Mouse (Mus musculus) midbrain, embryonic 16.5 days (tissue): ENCODE data around the gene Pex14. TPM values are rescaled to one million over a fixed set of nuclear protein-coding genes. Genes with fewer than 3 reads are reported as not detected.

Experiments used
- ATAC-seq: fragments of 200-750 bp; cut with Nextera tagmentation; 2 replicates; pipeline ENCODE4 v1.8.0; 2017; ENCODE audit warnings: moderate TSS enrichment
- H3K27ac ChIP-seq: fragments of 300-500 bp; sonication (generic); 2 replicates; pipeline ENCODE4 v1.5.1; 2014; ENCODE audit warnings: mild to moderate bottlenecking, low read length, mixed read lengths
- H3K27me3 ChIP-seq: fragments of 300-500 bp; sonication (generic); 2 replicates; pipeline ENCODE4 v1.6.1; 2014; ENCODE audit warnings: low read depth, low read length, mixed read lengths; ENCODE audit not compliant: control insufficient read depth, insufficient read depth
- H3K36me3 ChIP-seq: fragments of 300-500 bp; sonication (generic); 2 replicates; pipeline ENCODE4 v1.6.1; 2014; ENCODE audit warnings: mild to moderate bottlenecking, low read length, moderate library complexity, mixed read lengths; ENCODE audit not compliant: control insufficient read depth, insufficient read depth
- H3K4me1 ChIP-seq: fragments of 300-500 bp; sonication (generic); 2 replicates; pipeline ENCODE4 v1.6.1; 2014; ENCODE audit warnings: mild to moderate bottlenecking, low read length, mixed read lengths; ENCODE audit not compliant: control insufficient read depth, insufficient read depth
- H3K4me2 ChIP-seq: fragments of 300-500 bp; sonication (generic); 2 replicates; pipeline ENCODE4 v1.6.1; 2014; ENCODE audit warnings: mild to moderate bottlenecking, low read length, mixed read lengths
- H3K4me3 ChIP-seq: fragments of 300-500 bp; sonication (generic); 2 replicates; pipeline ENCODE4 v1.5.1; 2014; ENCODE audit warnings: low read depth, mild to moderate bottlenecking, low read length, moderate library complexity, mixed read lengths
- H3K9ac ChIP-seq: fragments of 300-500 bp; sonication (generic); 2 replicates; pipeline ENCODE4 v1.6.1; 2014; ENCODE audit warnings: low read depth, low read length, mixed read lengths
- H3K9me3 ChIP-seq: fragments of 300-500 bp; sonication (generic); replicated peaks from 2 replicates; pipeline ENCODE4 v1.6.1; 2014; ENCODE audit warnings: mild to moderate bottlenecking, low read length, mixed read lengths; ENCODE audit not compliant: control insufficient read depth, poor library complexity, severe bottlenecking
- WGBS: fragments of 180-500 bp; shearing (Covaris S2); extraction: QIAGEN DNeasy Blood & Tissue Kit; methylation state at CpG from one replicate; pipeline ENCODE4 v1.1.7; 2014; 5-methylcytosine and 5-hydroxymethylcytosine counted together
- polyA plus RNA-seq: library from polyadenylated mRNA; unstranded; fragments of >200 nt; fragmentation: Nextera tagmentation; extraction: Ambion mirVana; gene quantifications from 2 replicates; pipeline ENCODE4 v1.2.1, GENCODE M21; 2015

Gene Pex14
- polyA plus RNA-seq, 1 experiment from 2014 or later = 57.0 TPM

- Histone ChIP-seq H3K4me3 (no peak overlapping the region), H3K27ac (no peak overlapping the region), H3K9me3 (no peaks in the 10 kb centered on the region), H3K4me1 (peaks cover 8% of the 10 kb centered on the region; the same call in 1 of the 2 replicates), H3K27me3 (no peaks in the 10 kb centered on the region), H3K4me2 (no peak overlapping the region), H3K9ac (no peak overlapping the region), H3K36me3 (no peaks in the 10 kb centered on the region)
- 48% methylated on average over 14 of the region's 14 CpGs for WGBS
- ATAC-seq = no peak
Observed at GRCm38 (mm10) chr4:148973387-148973786, 126.3 kb downstream of the Pex14 start.

- Histone ChIP-seq H3K9ac (no peak overlapping the region; the same call in 1 of the 2 replicates), H3K4me2 (no peak overlapping the region), H3K4me1 (peaks cover 4% of the 10 kb centered on the region; the same call in 1 of the 2 replicates), H3K27me3 (no peaks in the 10 kb centered on the region), H3K9me3 (no peaks in the 10 kb centered on the region), H3K27ac (no peak overlapping the region), H3K4me3 (no peak overlapping the region), H3K36me3 (no peaks in the 10 kb centered on the region)
- no peak for ATAC-seq
- WGBS = 80% methylated on average over 14 of the region's 14 CpGs
Observed at GRCm38 (mm10) chr4:148972707-148973106, 127.0 kb downstream of the Pex14 start.

- H3K4me3 ChIP-seq = no peak overlapping the region
- no peak overlapping the region for H3K27ac ChIP-seq
- H3K4me2 ChIP-seq = no peak overlapping the region
- peaks cover 4% of the 10 kb centered on the region; the same call in 1 of the 2 replicates for H3K4me1 ChIP-seq
- no peaks in the 10 kb centered on the region for H3K36me3 ChIP-seq
- WGBS = 58% methylated on average over 3 of the region's 3 CpGs
- no peaks in the 10 kb centered on the region for H3K9me3 ChIP-seq
- H3K9ac ChIP-seq = no peak overlapping the region
- ATAC-seq = no peak
- no peaks in the 10 kb centered on the region for H3K27me3 ChIP-seq
Observed at GRCm38 (mm10) chr4:148971613-148972242, 127.9 kb downstream of the Pex14 start.

GRCm38 (mm10) chr4:148970742-148971141, 128.9 kb downstream of the Pex14 start:
- WGBS = 72% methylated on average over 4 of the region's 4 CpGs
- Histone ChIP-seq H3K4me1 (peaks cover 4% of the 10 kb centered on the region; the same call in 1 of the 2 replicates), H3K4me2 (no peak overlapping the region), H3K9me3 (no peaks in the 10 kb centered on the region), H3K36me3 (no peaks in the 10 kb centered on the region), H3K4me3 (no peak overlapping the region), H3K27ac (no peak overlapping the region), H3K9ac (no peak overlapping the region), H3K27me3 (no peaks in the 10 kb centered on the region)
- no peak for ATAC-seq

- 70% methylated on average over 5 of the region's 5 CpGs for WGBS
- Histone ChIP-seq H3K9me3 (no peaks in the 10 kb centered on the region), H3K4me3 (no peak overlapping the region), H3K36me3 (no peaks in the 10 kb centered on the region), H3K4me2 (no peak overlapping the region), H3K27me3 (no peaks in the 10 kb centered on the region), H3K27ac (no peak overlapping the region), H3K4me1 (peaks cover 2% of the 10 kb centered on the region; the same call in 1 of the 2 replicates), H3K9ac (no peak overlapping the region)
- ATAC-seq = no peak
Observed at GRCm38 (mm10) chr4:148969610-148970009, 130.1 kb downstream of the Pex14 start.

GRCm38 (mm10) chr4:148968859-148969258, 130.8 kb downstream of the Pex14 start:
- Histone ChIP-seq H3K27me3 (no peaks in the 10 kb centered on the region), H3K9me3 (no peaks in the 10 kb centered on the region), H3K27ac (no peak overlapping the region), H3K4me1 (peaks cover 2% of the 10 kb centered on the region; the same call in 1 of the 2 replicates), H3K9ac (no peak overlapping the region), H3K4me2 (no peak overlapping the region), H3K36me3 (no peaks in the 10 kb centered on the region), H3K4me3 (no peak overlapping the region)
- no peak for ATAC-seq
- 58% methylated on average over 5 of the region's 5 CpGs for WGBS

GRCm38 (mm10) chr4:148966132-148966531, 133.5 kb downstream of the Pex14 start:
- H3K9ac ChIP-seq = no peak overlapping the region
- WGBS = 88% methylated on average over 5 of the region's 5 CpGs
- H3K4me2 ChIP-seq = no peak overlapping the region
- H3K27ac ChIP-seq = no peak overlapping the region
- no peaks in the 10 kb centered on the region for H3K4me1 ChIP-seq
- H3K27me3 ChIP-seq = no peaks in the 10 kb centered on the region
- ATAC-seq = no peak
- no peaks in the 10 kb centered on the region for H3K9me3 ChIP-seq
- peaks cover 6% of the 10 kb centered on the region for H3K36me3 ChIP-seq
- H3K4me3 ChIP-seq = no peak overlapping the region

- Histone ChIP-seq H3K9me3 (no peaks in the 10 kb centered on the region), H3K9ac (no peak overlapping the region), H3K27me3 (no peaks in the 10 kb centered on the region), H3K4me3 (no peak overlapping the region), H3K36me3 (peaks cover 6% of the 10 kb centered on the region), H3K27ac (no peak overlapping the region), H3K4me1 (no peaks in the 10 kb centered on the region), H3K4me2 (no peak overlapping the region)
- ATAC-seq = no peak
- WGBS = 87% methylated on average over 10 of the region's 10 CpGs
Observed at GRCm38 (mm10) chr4:148964541-148965310, 134.9 kb downstream of the Pex14 start.

GRCm38 (mm10) chr4:148962096-148962495, 137.6 kb downstream of the Pex14 start:
- H3K36me3 ChIP-seq = peaks cover 6% of the 10 kb centered on the region
- no peak overlapping the region for H3K4me2 ChIP-seq
- H3K9me3 ChIP-seq = no peaks in the 10 kb centered on the region
- no peak for ATAC-seq
- no peaks in the 10 kb centered on the region for H3K4me1 ChIP-seq
- WGBS = 100% methylated on average over 1 of the region's 1 CpGs
- no peak overlapping the region for H3K27ac ChIP-seq
- H3K9ac ChIP-seq = no peak overlapping the region
- no peak overlapping the region for H3K4me3 ChIP-seq
- no peaks in the 10 kb centered on the region for H3K27me3 ChIP-seq
